Mouse (Mus musculus) liver, embryonic 15.5 days (tissue): Measurements from ENCODE around the gene Srrm1. TPM values are rescaled to one million over a fixed set of nuclear protein-coding genes. Genes with fewer than 3 reads are reported as not detected.

ENCODE experiments used
- ATAC-seq: fragments of 200-750 bp; cut with Nextera tagmentation; 2 replicates; pipeline ENCODE4 v1.8.0; 2017; ENCODE audit warnings: moderate number of reproducible peaks, mild to moderate bottlenecking, moderate library complexity; ENCODE audit not compliant: insufficient read depth
- H3K27ac ChIP-seq: fragments of 300-500 bp; sonication (generic); replicated peaks from 2 replicates; pipeline ENCODE4 v1.5.1; 2015; ENCODE audit warnings: mild to moderate bottlenecking, inconsistent platforms
- H3K27me3 ChIP-seq: fragments of 300-500 bp; sonication (generic); 2 replicates; pipeline ENCODE4 v1.6.1; 2015; ENCODE audit warnings: mild to moderate bottlenecking, inconsistent platforms
- H3K36me3 ChIP-seq: fragments of 300-500 bp; sonication (generic); replicated peaks from 2 replicates; pipeline ENCODE4 v1.6.1; 2015; ENCODE audit warnings: moderate library complexity, mild to moderate bottlenecking, inconsistent platforms
- H3K4me1 ChIP-seq: fragments of 300-500 bp; sonication (generic); replicated peaks from 2 replicates; pipeline ENCODE4 v1.6.1; 2015; ENCODE audit warnings: inconsistent platforms
- H3K4me2 ChIP-seq: fragments of 300-500 bp; sonication (generic); 2 replicates; pipeline ENCODE4 v1.6.1; 2015; ENCODE audit warnings: moderate library complexity, mild to moderate bottlenecking, inconsistent platforms
- H3K4me3 ChIP-seq: fragments of 300-500 bp; sonication (generic); replicated peaks from 2 replicates; pipeline ENCODE4 v1.5.1; 2015; ENCODE audit warnings: mild to moderate bottlenecking, inconsistent platforms
- H3K9ac ChIP-seq: fragments of 300-500 bp; sonication (generic); 2 replicates; pipeline ENCODE4 v1.6.1; 2015; ENCODE audit warnings: moderate library complexity, mild to moderate bottlenecking, inconsistent platforms
- H3K9me3 ChIP-seq: fragments of 300-500 bp; sonication (generic); replicated peaks from 2 replicates; pipeline ENCODE4 v1.6.1; 2016; ENCODE audit warnings: inconsistent platforms
- WGBS: fragments of 180-500 bp; shearing (Covaris S2); methylation state at CpG from one replicate; pipeline ENCODE4 v1.1.7; 2015; ENCODE audit warnings: mixed read lengths; ENCODE audit not compliant: insufficient replicate concordance; 5-methylcytosine and 5-hydroxymethylcytosine counted together
- polyA plus RNA-seq: library from polyadenylated mRNA; unstranded; fragments of >200 nt; fragmentation: Nextera tagmentation; extraction: Ambion mirVana; gene quantifications from 2 replicates; pipeline ENCODE4 v1.2.1, GENCODE M21; 2015

The Srrm1 gene
- polyA plus RNA-seq, 1 experiment from 2014 or later = 108 TPM

DNA sequence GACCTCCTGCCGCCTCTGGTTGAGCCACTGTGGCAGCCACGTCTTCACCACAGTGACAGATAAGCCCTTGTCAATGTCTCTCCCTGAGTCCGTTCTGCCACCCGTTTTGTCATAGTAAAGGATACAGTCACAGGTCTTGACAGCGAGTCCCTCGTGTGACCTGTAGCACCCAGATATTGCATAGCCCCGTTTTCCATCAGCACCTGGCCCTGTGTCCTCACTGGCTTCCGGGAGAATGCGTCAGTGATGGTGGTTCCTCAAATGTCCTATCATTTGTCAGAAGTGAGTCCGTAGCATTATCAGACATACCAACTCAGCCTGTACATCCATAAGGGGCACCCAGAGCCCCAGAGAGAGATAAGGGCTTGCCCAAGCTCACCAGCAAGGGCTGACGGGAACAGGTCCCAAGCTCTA, 38.7 kb downstream of the Srrm1 start:
- no peaks in the 10 kb centered on the region for H3K9me3 ChIP-seq
- 16% methylated on average over 11 of the region's 11 CpGs for WGBS
- ATAC-seq = peak; percentile 76
- peak overlapping the region; percentile 90 for H3K27ac ChIP-seq
- peaks cover 49% of the 10 kb centered on the region for H3K36me3 ChIP-seq
- peak overlapping the region; percentile 29 for H3K4me3 ChIP-seq
- peaks cover 56% of the 10 kb centered on the region for H3K4me1 ChIP-seq
- peak overlapping the region; percentile 67 for H3K4me2 ChIP-seq
- H3K9ac ChIP-seq = peak overlapping the region; percentile 36
- H3K27me3 ChIP-seq = no peaks in the 10 kb centered on the region

DNA sequence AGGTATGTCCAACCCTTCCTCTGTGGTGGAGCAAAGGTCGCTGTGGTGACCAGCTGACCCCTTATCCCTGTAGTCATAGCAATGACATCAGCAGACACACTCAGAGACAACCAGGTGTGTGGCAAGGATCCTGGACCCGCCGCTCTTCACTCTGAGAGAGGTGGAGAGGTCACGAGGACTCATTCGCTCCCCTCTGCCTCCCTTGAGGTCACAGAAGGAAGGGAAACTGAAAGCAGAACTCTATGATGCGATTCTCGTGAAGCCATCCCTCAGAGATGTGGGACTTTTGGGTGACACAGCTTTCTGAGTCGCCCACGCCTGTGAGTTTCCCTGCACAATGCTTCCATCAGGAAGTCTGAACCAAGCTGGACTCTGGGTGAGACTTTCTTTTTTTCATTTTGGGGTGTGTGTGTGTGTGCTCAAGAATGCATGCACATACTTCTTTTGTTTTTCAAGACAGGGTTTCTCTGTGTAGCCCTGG, 39.3 kb downstream of the Srrm1 start:
- Histone ChIP-seq H3K27me3 (no peaks in the 10 kb centered on the region), H3K36me3 (peaks cover 43% of the 10 kb centered on the region), H3K9me3 (no peaks in the 10 kb centered on the region), H3K4me3 (peak overlapping the region; percentile 29), H3K27ac (peak overlapping the region; percentile 90), H3K4me1 (peaks cover 62% of the 10 kb centered on the region), H3K9ac (peak overlapping the region; percentile 36), H3K4me2 (peak overlapping the region; percentile 67)
- 16% methylated on average over 9 of the region's 9 CpGs for WGBS
- peak; percentile 13; the same call in 1 of the 2 replicates for ATAC-seq

DNA sequence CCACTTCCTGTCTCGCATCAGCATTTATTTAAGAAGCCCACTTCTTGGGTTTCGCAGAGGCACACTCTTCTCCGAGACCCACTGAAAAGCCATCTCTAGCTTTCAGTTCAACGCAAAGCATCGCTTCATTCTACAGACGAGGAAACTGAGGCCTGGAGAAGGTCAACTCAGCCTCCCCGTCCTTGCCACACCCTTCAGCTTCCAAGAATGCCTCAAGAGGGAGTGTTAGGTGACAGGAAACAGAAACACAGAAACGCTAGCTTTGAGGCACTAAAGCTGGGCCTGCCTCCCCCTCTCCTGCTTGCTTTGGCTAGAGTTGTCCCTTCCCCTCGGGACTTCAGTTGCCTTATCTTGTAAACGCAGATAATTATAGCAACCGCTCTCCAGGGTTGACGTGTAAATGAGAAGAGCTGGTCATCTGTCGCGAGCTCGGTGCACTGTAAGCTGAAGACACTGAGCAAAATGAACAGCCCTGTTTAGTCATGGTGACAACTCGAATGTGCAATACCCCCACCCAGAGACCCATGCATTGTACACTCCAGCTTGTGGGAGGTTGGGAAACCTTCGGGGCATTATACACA, 39.9 kb downstream of the Srrm1 start:
- peaks cover 37% of the 10 kb centered on the region for H3K36me3 ChIP-seq

DNA sequence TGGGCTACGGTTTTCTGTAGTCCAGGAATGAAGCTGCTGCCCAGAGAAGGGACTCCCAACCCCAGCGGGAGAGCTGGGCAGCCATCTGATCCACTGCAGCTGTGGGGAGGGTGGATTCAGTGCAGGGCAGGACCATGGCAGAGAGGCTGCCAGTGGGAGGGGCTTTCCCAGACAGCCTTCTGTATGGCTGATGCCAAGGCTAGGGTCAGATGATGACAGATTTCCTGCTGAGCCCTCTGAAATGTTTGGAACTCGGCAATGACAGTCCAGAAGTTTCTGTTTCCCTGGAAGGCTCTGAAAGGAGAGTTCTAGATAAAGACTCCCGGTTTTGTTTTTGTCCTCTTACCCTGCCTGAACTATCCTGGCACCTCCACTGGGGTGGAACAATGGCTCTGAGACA, 40.4 kb downstream of the Srrm1 start:
- H3K36me3 ChIP-seq = peaks cover 33% of the 10 kb centered on the region
- no peaks in the 10 kb centered on the region for H3K27me3 ChIP-seq
- H3K9me3 ChIP-seq = no peaks in the 10 kb centered on the region
- H3K9ac ChIP-seq = peak overlapping the region; percentile 36
- WGBS = 33% methylated on average over 4 of the region's 4 CpGs
- peak; percentile 59 for ATAC-seq
- H3K27ac ChIP-seq = peak overlapping the region; percentile 90
- peaks cover 65% of the 10 kb centered on the region for H3K4me1 ChIP-seq
- peak overlapping the region; percentile 29 for H3K4me3 ChIP-seq
- peak overlapping the region; percentile 67 for H3K4me2 ChIP-seq

More for the DNA sequence above, 39.9 kb downstream of the Srrm1 start:
- Histone ChIP-seq H3K4me3 (peak overlapping the region; percentile 29), H3K27ac (peak overlapping the region; percentile 90), H3K9ac (peak overlapping the region; percentile 36; the same call in 1 of the 2 replicates), H3K9me3 (no peaks in the 10 kb centered on the region), H3K4me1 (peaks cover 63% of the 10 kb centered on the region), H3K4me2 (peak overlapping the region; percentile 67), H3K27me3 (no peaks in the 10 kb centered on the region)
- peak; percentile 59 for ATAC-seq
- WGBS = 7% methylated on average over 17 of the region's 17 CpGs

DNA sequence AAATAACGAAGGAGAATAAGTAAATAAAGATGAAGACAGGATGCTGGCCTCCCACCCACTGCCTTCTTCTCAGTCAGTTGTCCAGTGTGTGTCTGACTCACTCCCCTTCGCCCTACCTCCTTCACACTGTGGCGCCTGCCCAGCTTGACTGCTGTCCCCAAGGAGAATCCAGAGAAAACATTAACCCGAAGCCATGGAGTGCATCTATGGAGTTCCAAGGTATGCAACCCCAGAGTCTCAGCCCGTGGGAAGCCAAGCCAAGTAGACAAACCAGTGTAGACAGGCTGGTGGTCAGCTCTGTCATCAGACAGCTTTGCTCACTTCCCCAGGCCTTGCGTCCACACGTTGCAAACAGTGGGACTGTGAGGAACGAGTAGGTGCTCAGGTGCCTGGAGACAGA, 42.8 kb downstream of the Srrm1 start:
- no peak for ATAC-seq
- H3K27me3 ChIP-seq = no peaks in the 10 kb centered on the region
- H3K4me3 ChIP-seq = no peak overlapping the region
- peaks cover 74% of the 10 kb centered on the region for H3K4me1 ChIP-seq
- H3K27ac ChIP-seq = no peak overlapping the region
- no peak overlapping the region for H3K4me2 ChIP-seq
- WGBS = 70% methylated on average over 8 of the region's 8 CpGs
- peaks cover 9% of the 10 kb centered on the region for H3K36me3 ChIP-seq
- H3K9ac ChIP-seq = no peak overlapping the region
- no peaks in the 10 kb centered on the region for H3K9me3 ChIP-seq

DNA sequence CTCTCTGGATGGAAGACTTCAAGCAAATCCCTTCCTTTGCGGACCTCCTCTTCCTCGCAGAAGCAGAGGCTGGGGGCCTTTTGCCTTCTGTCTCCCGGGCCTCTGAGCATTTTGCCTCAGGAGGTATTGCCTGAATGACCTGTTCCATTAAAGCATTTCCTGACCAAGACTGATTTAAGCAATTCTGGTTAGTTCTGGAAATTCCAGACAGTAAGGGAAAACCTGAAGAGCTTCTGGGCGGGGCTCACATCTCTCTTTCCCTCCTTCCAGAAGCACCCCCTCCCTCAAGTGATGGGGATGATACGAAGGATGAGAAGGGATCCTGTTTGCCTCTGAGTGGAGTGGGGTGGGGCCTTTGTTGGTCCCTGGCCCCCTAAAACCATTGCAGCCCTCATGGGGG, 43.4 kb downstream of the Srrm1 start:
- Histone ChIP-seq H3K9ac (no peak overlapping the region), H3K4me3 (no peak overlapping the region), H3K27ac (no peak overlapping the region), H3K27me3 (no peaks in the 10 kb centered on the region), H3K4me1 (peaks cover 68% of the 10 kb centered on the region), H3K36me3 (peaks cover 3% of the 10 kb centered on the region), H3K4me2 (no peak overlapping the region), H3K9me3 (no peaks in the 10 kb centered on the region)
- no peak for ATAC-seq
- 74% methylated on average over 5 of the region's 5 CpGs for WGBS

DNA sequence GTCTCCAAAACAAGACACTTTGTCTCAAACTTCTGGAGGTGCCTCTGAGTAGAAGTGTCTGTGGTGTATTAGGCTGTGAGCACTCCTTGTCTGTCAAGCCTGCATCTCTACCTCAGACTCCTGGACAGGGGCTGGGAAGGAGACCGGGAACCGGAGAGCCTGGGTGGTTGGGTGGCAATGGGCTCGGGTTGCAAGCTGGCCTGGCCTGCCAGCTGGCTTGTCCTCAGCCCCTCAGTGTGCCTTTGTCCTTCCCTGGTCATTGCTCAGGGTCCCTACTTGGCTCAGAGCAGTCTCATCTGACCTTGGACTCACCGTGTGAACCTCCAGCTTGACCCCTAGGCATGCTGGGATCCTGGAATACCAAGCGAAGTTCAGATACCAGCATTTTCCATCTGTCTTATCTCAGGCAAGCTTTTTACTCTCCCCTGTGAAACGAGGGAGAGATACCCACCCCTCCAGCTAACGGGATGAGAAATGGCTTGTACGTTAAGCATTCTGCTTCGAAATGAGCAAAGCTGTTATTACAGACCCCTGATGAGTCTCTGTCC, 43.9 kb downstream of the Srrm1 start:
- 64% methylated on average over 9 of the region's 9 CpGs for WGBS
- H3K4me1 ChIP-seq = peaks cover 63% of the 10 kb centered on the region
- no peaks in the 10 kb centered on the region for H3K9me3 ChIP-seq
- no peak overlapping the region for H3K9ac ChIP-seq
- no peak overlapping the region for H3K27ac ChIP-seq
- H3K4me3 ChIP-seq = no peak overlapping the region
- ATAC-seq = no peak
- no peaks in the 10 kb centered on the region for H3K27me3 ChIP-seq
- no peak overlapping the region for H3K4me2 ChIP-seq
- no peaks in the 10 kb centered on the region for H3K36me3 ChIP-seq

DNA sequence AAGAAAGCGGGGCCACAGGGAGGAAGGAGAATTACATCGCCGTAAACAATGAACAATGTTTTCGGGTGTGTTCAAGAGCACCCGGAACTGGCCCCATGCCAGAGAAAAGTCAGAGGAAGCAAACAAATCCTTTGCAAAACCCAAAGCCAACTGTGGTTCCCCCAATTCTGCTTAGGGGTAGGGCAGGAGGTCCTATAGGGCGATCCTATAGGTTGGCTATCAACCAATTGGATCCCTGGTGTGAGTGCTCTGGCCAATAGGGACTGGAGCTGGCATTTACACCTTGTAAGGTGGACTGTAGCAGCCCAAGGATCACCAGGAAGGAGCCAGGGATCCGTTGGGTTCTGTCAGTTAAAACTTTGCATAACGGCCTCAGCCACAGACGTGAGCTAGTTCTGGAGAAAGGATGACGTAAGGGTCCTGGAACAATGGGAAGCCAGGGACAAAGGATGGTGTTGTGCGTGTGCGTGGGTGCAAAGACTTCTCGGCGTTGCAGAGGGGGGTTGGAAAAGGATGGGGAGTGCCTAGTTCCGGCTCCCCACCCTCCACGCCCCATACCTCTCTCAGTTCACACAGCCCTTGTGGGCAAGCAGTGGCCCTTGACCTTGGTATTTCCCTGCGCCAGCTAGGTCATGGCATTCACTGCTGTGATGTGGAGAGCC, 46.0 kb downstream of the Srrm1 start:
- Histone ChIP-seq H3K9me3 (no peaks in the 10 kb centered on the region), H3K4me2 (peak overlapping the region; percentile 34), H3K27ac (peak overlapping the region; percentile 59), H3K27me3 (no peaks in the 10 kb centered on the region), H3K9ac (no peak overlapping the region), H3K4me3 (peak overlapping the region; percentile 2), H3K36me3 (no peaks in the 10 kb centered on the region), H3K4me1 (peaks cover 45% of the 10 kb centered on the region)
- ATAC-seq = peak; percentile 78
- WGBS = 44% methylated on average over 17 of the region's 17 CpGs

DNA sequence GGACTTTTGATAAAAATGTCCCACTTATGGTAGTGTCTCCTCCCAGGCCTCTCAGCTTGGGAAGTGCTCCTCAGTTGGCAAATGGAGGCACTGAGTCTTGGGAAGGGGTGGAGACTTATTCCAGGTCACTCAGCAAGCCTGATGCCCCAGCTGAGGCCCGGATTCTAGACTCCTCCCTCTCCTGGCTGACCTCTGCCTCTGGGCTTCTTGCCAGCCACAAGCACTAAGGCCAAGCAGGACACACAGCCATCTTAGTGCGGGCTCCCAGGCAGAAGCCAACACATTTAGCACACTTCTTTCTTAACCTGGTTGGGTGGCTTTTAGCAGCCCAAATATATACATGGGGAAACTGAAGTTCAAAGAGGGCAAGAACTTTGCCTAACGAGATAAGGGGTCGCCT, 46.6 kb downstream of the Srrm1 start:
- H3K27ac ChIP-seq = peak overlapping the region; percentile 59

DNA sequence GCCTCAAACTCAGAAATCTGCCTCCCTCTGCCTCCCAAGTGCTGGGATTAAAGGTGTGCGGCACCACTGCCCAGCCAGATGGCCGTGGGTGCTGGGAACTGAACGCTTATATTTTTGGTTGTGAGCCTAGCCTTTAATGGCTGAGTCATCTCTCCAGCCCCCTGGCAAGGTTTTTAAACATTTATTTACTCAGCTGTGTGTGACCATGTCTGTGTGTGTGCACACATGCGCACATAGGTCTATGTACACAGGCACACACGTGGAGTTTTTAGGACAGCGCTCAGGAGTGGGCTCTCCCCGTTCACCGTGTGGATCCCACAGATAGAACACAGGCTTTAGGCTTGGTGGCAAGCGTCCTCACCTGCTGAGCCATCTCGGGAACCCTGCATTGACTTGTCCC, 50.9 kb downstream of the Srrm1 start:
- ATAC-seq = no peak
- Histone ChIP-seq H3K4me3 (no peak overlapping the region), H3K9ac (no peak overlapping the region), H3K36me3 (no peaks in the 10 kb centered on the region), H3K27me3 (no peaks in the 10 kb centered on the region), H3K27ac (no peak overlapping the region), H3K4me2 (no peak overlapping the region), H3K9me3 (no peaks in the 10 kb centered on the region), H3K4me1 (peaks cover 54% of the 10 kb centered on the region)
- WGBS = 79% methylated on average over 10 of the region's 10 CpGs

More for the DNA sequence above, 46.6 kb downstream of the Srrm1 start:
- 43% methylated on average over 4 of the region's 4 CpGs for WGBS
- Histone ChIP-seq H3K4me1 (peaks cover 45% of the 10 kb centered on the region), H3K9ac (no peak overlapping the region), H3K4me2 (peak overlapping the region; percentile 34), H3K36me3 (no peaks in the 10 kb centered on the region), H3K27me3 (no peaks in the 10 kb centered on the region), H3K4me3 (no peak overlapping the region), H3K9me3 (no peaks in the 10 kb centered on the region)
- ATAC-seq = peak; percentile 6; the same call in 1 of the 2 replicates

DNA sequence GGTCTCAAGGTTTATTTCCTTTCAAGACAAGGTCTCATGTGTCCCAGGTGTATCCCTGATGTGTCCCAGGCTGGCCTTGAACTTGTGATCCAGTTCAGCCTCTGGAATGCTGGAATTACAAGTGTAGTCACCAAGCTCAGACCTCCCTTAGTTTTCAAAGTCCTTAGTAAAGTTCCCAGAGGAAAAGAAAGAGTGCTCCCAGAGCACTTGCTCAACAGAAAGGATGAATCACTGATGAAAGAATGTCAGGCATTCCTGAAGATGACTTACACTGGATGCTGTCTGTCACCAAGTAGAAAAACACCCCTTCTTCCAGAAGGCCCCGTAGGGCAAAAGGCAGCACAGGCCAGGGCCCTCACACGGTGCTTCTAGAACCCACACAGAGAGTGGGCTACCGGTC, 52.0 kb downstream of the Srrm1 start:
- Histone ChIP-seq H3K4me1 (peaks cover 49% of the 10 kb centered on the region), H3K36me3 (no peaks in the 10 kb centered on the region), H3K9me3 (no peaks in the 10 kb centered on the region), H3K4me3 (no peak overlapping the region), H3K27ac (no peak overlapping the region; the same call in 1 of the 2 replicates), H3K9ac (no peak overlapping the region), H3K27me3 (no peaks in the 10 kb centered on the region), H3K4me2 (no peak overlapping the region)
- ATAC-seq = no peak
- WGBS = 77% methylated on average over 3 of the region's 3 CpGs
